Mouse (Mus musculus): Measurements from ENCODE around the gene Rbmx. TPM values are rescaled to one million over a fixed set of nuclear protein-coding genes. Genes with fewer than 3 reads are reported as not detected.

Rbmx gene
- 305 and 307 TPM in 2 replicates for polyA plus RNA-seq (2016; fragmentation: Nextera tagmentation; extraction: Ambion mirVana)

GRCm38 (mm10) chrX:57392367-57393246 is at the start of gene Rbmx:
TSS of gene Rbmx (minus strand) at chrX:57393036.
- ATAC-seq (ENCODE audit: low FRiP score): peak; percentile 95
- no peaks in the 10 kb centered on the region for H3K4me1 ChIP-seq
- H3K27ac ChIP-seq: peak within 1 kb of the TSS; percentile 89
- peak within 1 kb of the TSS; percentile 69 for H3K9ac ChIP-seq
- H3K27me3 ChIP-seq: no peaks in the 10 kb centered on the region
- H3K4me3 ChIP-seq (replicated peaks): peak within 1 kb of the TSS; percentile 59
- H3K4me2 ChIP-seq: peak within 1 kb of the TSS; percentile 51
- peaks cover 18% of the 10 kb centered on the region for H3K36me3 ChIP-seq (replicated peaks)
- WGBS: 17% methylated on average over 50 of the region's 50 CpGs
- no peaks in the 10 kb centered on the region for H3K9me3 ChIP-seq

GRCm38 (mm10) chrX:57433897-57434296 is 41.1 kb upstream of the Rbmx start:
- no peaks in the 10 kb centered on the region for H3K9me3 ChIP-seq
- H3K27me3 ChIP-seq: no peaks in the 10 kb centered on the region
- WGBS: 95% methylated on average over 2 of the region's 2 CpGs
- no peak overlapping the region for H3K9ac ChIP-seq
- no peaks in the 10 kb centered on the region for H3K4me1 ChIP-seq
- no peak overlapping the region for H3K4me3 ChIP-seq (replicated peaks)
- H3K4me2 ChIP-seq: no peak overlapping the region
- no peaks in the 10 kb centered on the region for H3K36me3 ChIP-seq (replicated peaks)
- ATAC-seq (ENCODE audit: low FRiP score): no peak
- H3K27ac ChIP-seq: no peak overlapping the region

GRCm38 (mm10) chrX:57431610-57432009 is 38.8 kb upstream of the Rbmx start:
- Histone ChIP-seq H3K4me2 (no peak overlapping the region), H3K27me3 (no peaks in the 10 kb centered on the region), H3K9me3 (no peaks in the 10 kb centered on the region), H3K27ac (no peak overlapping the region), H3K36me3 (replicated peaks) (no peaks in the 10 kb centered on the region), H3K4me1 (no peaks in the 10 kb centered on the region), H3K9ac (no peak overlapping the region), H3K4me3 (replicated peaks) (no peak overlapping the region)
- no peak for ATAC-seq (ENCODE audit: low FRiP score)
- 9% methylated on average over 2 of the region's 2 CpGs for WGBS

DNA sequence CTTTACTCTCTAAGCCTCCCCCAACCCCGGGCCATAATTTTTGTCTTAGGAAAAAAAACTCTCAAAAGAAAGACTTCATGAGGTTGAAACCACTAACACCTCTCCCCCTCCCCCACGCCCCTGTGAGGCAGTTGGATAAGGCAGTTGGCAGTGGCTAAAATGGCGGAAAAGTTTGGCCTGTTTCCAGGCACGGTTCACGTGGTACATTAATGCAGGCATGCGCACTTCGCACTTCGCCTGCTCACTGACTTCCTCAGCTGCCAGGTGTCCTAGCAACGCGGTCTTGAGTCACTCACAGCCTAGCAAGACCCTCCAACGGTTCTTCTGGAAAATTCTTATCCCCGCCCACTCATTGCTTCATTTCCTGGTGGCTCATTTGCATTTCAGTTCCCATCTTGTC is 15.9 kb upstream of the Rbmx start, which contains the start of gene Gm364:
Gm364 (plus strand) TSS at position 386 of the 400 bp plus-strand sequence.
- H3K9me3 ChIP-seq: no peaks in the 10 kb centered on the region
- WGBS: 91% methylated on average over 12 of the region's 12 CpGs
- no peak for ATAC-seq (ENCODE audit: low FRiP score)
- no peaks in the 10 kb centered on the region for H3K27me3 ChIP-seq
- no peak within 1 kb of the TSS for H3K27ac ChIP-seq
- no peak within 1 kb of the TSS for H3K9ac ChIP-seq
- no peak within 1 kb of the TSS for H3K4me2 ChIP-seq
- H3K4me3 ChIP-seq (replicated peaks): no peak within 1 kb of the TSS
- no peaks in the 10 kb centered on the region for H3K4me1 ChIP-seq
- no peaks in the 10 kb centered on the region for H3K36me3 ChIP-seq (replicated peaks)

DNA sequence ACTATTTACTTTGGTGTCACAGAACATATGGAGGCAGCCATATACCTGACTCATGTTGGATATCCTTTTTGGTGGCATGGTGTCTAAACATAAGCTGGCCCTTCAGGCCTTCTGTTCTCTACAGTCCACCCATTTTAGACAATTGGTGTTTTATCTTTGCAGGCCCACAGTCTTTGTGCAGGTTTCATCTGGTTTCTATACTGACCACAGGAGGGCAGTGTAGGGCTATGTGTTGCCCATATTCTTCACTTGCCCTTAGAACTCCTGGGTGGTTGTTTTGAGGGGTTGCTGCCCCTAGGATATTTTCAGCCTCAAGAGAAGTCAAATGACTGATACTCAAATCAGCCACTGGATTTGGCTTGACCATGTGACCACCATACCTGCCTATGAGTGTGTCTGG is 10.8 kb upstream of the Rbmx start:
- Histone ChIP-seq H3K4me1 (no peaks in the 10 kb centered on the region), H3K27me3 (no peaks in the 10 kb centered on the region), H3K4me2 (no peak overlapping the region), H3K9me3 (no peaks in the 10 kb centered on the region), H3K9ac (no peak overlapping the region), H3K36me3 (replicated peaks) (no peaks in the 10 kb centered on the region), H3K27ac (no peak overlapping the region), H3K4me3 (replicated peaks) (no peak overlapping the region)
- no peak for ATAC-seq (ENCODE audit: low FRiP score)

- H3K36me3 ChIP-seq (replicated peaks): no peaks in the 10 kb centered on the region
- no peaks in the 10 kb centered on the region for H3K9me3 ChIP-seq
- ATAC-seq (ENCODE audit: low FRiP score): no peak
- no peak overlapping the region for H3K4me3 ChIP-seq (replicated peaks)
- H3K4me2 ChIP-seq: no peak overlapping the region
- no peak overlapping the region for H3K9ac ChIP-seq
- H3K4me1 ChIP-seq: no peaks in the 10 kb centered on the region
- 88% methylated on average over 1 of the region's 1 CpGs for WGBS
- no peaks in the 10 kb centered on the region for H3K27me3 ChIP-seq
- no peak overlapping the region for H3K27ac ChIP-seq
Measured at GRCm38 (mm10) chrX:57401388-57401787, 8.6 kb upstream of the Rbmx start.

GRCm38 (mm10) chrX:57393412-57393811 is 576 bp upstream of the Rbmx start:
- H3K27ac ChIP-seq: no peak overlapping the region
- H3K4me1 ChIP-seq: no peaks in the 10 kb centered on the region
- H3K27me3 ChIP-seq: no peaks in the 10 kb centered on the region
- no peak overlapping the region; the same call in 1 of the 2 replicates for H3K9ac ChIP-seq
- H3K4me3 ChIP-seq (replicated peaks): peak overlapping the region; percentile 59
- peak; percentile 51; the same call in 1 of the 2 replicates for ATAC-seq (ENCODE audit: low FRiP score)
- peak overlapping the region; percentile 31 for H3K4me2 ChIP-seq
- WGBS: 26% methylated on average over 7 of the region's 7 CpGs
- H3K36me3 ChIP-seq (replicated peaks): peaks cover 14% of the 10 kb centered on the region
- no peaks in the 10 kb centered on the region for H3K9me3 ChIP-seq

DNA sequence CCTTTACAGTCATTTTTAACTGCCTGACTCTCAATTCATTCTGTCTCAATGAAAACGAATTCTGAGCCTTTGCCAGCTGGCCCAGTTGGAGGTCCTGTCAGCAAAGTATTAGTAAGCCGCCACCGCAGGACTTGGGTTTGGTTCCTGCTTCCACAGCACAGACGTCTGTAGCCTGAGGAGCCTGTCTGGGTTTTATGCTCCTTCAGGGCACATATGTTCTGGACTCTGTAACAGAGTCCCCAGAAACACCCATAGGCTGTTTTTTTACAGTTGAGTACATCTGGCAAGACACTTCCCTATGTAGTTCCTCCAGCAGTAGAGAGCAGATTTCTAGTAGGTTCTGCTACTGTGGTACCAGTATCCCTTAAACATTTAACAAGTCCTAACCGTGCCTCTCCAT is 11.9 kb downstream of the Rbmx start:
- Histone ChIP-seq H3K27ac (no peak overlapping the region), H3K9ac (no peak overlapping the region), H3K4me3 (replicated peaks) (no peak overlapping the region), H3K27me3 (no peaks in the 10 kb centered on the region), H3K36me3 (replicated peaks) (peaks cover 37% of the 10 kb centered on the region), H3K4me2 (no peak overlapping the region), H3K4me1 (no peaks in the 10 kb centered on the region), H3K9me3 (no peaks in the 10 kb centered on the region)
- ATAC-seq (ENCODE audit: low FRiP score): no peak
- WGBS: 74% methylated on average over 5 of the region's 5 CpGs

GRCm38 (mm10) chrX:57378579-57378978 is 14.3 kb downstream of the Rbmx start:
- H3K9ac ChIP-seq: no peak overlapping the region
- no peaks in the 10 kb centered on the region for H3K4me1 ChIP-seq
- no peak for ATAC-seq (ENCODE audit: low FRiP score)
- peaks cover 22% of the 10 kb centered on the region for H3K36me3 ChIP-seq (replicated peaks)
- 85% methylated on average over 3 of the region's 3 CpGs for WGBS
- no peak overlapping the region for H3K4me3 ChIP-seq (replicated peaks)
- H3K27me3 ChIP-seq: no peaks in the 10 kb centered on the region
- no peak overlapping the region for H3K27ac ChIP-seq
- no peak overlapping the region for H3K4me2 ChIP-seq
- H3K9me3 ChIP-seq: no peaks in the 10 kb centered on the region

GRCm38 (mm10) chrX:57377096-57377495 is 15.7 kb downstream of the Rbmx start:
- H3K27ac ChIP-seq: no peak overlapping the region
- H3K4me2 ChIP-seq: no peak overlapping the region
- H3K9me3 ChIP-seq: no peaks in the 10 kb centered on the region
- WGBS: 80% methylated on average over 3 of the region's 3 CpGs
- no peaks in the 10 kb centered on the region for H3K4me1 ChIP-seq
- no peak overlapping the region for H3K9ac ChIP-seq
- no peak for ATAC-seq (ENCODE audit: low FRiP score)
- H3K36me3 ChIP-seq (replicated peaks): peaks cover 19% of the 10 kb centered on the region
- no peaks in the 10 kb centered on the region for H3K27me3 ChIP-seq
- no peak overlapping the region for H3K4me3 ChIP-seq (replicated peaks)

GRCm38 (mm10) chrX:57374029-57374428 is 18.8 kb downstream of the Rbmx start:
- Histone ChIP-seq H3K4me2 (no peak overlapping the region), H3K9ac (no peak overlapping the region), H3K36me3 (replicated peaks) (peaks cover 8% of the 10 kb centered on the region), H3K27me3 (no peaks in the 10 kb centered on the region), H3K27ac (no peak overlapping the region), H3K4me3 (replicated peaks) (no peak overlapping the region), H3K4me1 (no peaks in the 10 kb centered on the region), H3K9me3 (no peaks in the 10 kb centered on the region)
- 91% methylated on average over 2 of the region's 2 CpGs for WGBS
- ATAC-seq (ENCODE audit: low FRiP score): no peak

GRCm38 (mm10) chrX:57373543-57373942 is 19.3 kb downstream of the Rbmx start:
- WGBS: 92% methylated on average over 2 of the region's 2 CpGs
- Histone ChIP-seq H3K4me1 (no peaks in the 10 kb centered on the region), H3K9me3 (no peaks in the 10 kb centered on the region), H3K27me3 (no peaks in the 10 kb centered on the region), H3K27ac (no peak overlapping the region), H3K36me3 (replicated peaks) (peaks cover 5% of the 10 kb centered on the region), H3K4me3 (replicated peaks) (no peak overlapping the region), H3K4me2 (no peak overlapping the region), H3K9ac (no peak overlapping the region)
- no peak for ATAC-seq (ENCODE audit: low FRiP score)

- 83% methylated on average over 4 of the region's 4 CpGs for WGBS
- Histone ChIP-seq H3K4me2 (no peak overlapping the region), H3K4me3 (replicated peaks) (no peak overlapping the region), H3K9me3 (no peaks in the 10 kb centered on the region), H3K9ac (no peak overlapping the region), H3K4me1 (no peaks in the 10 kb centered on the region), H3K27ac (no peak overlapping the region), H3K36me3 (replicated peaks) (peaks cover 2% of the 10 kb centered on the region; the same call in 1 of the 2 replicates), H3K27me3 (no peaks in the 10 kb centered on the region)
- no peak for ATAC-seq (ENCODE audit: low FRiP score)
Measured at GRCm38 (mm10) chrX:57372965-57373364, 19.9 kb downstream of the Rbmx start.

Measured in forebrain, embryonic 12.5 days (tissue).